Mouse (Mus musculus) lung, postnatal 0 days (tissue): ENCODE measurements around the gene Cdca4.

Experiments used
- CTCF ChIP-seq: IDR thresholded peaks from 2 replicates; pipeline ENCODE4 v1.5.1; 2016; ENCODE audit warnings: antibody characterized with exemption, mild to moderate bottlenecking
- EP300 ChIP-seq: IDR thresholded peaks from 2 replicates; pipeline ENCODE4 v1.6.1; 2016; ENCODE audit warnings: antibody characterized with exemption, mild to moderate bottlenecking, control low read depth

GRCm38 (mm10) chr12:112820401-112820999 is 8.7 kb downstream of the Cdca4 start:
- no peak for TF ChIP-seq EP300
- TF ChIP-seq CTCF = no peak
